Mouse (Mus musculus) kidney, adult 2 months (tissue): ENCODE results near the gene Catip.

ENCODE experiments used
- CTCF ChIP-seq: fragments of 200-500 bp; conservative IDR thresholded peaks from 2 replicates; pipeline ENCODE4 v1.5.1; 2011; ENCODE audit warnings: low read depth, mild to moderate bottlenecking, control low read depth, low read length, moderate library complexity, mixed read lengths; ENCODE audit not compliant: insufficient read depth, insufficient read length
- POLR2A ChIP-seq: fragments of 200-500 bp; IDR thresholded peaks from one replicate; pipeline ENCODE4 v1.6.1; 2011; ENCODE audit warnings: low read depth, low read length, control low read depth

- no peak for TF ChIP-seq POLR2A
- TF ChIP-seq CTCF = no peak
Measured at GRCm38 (mm10) chr1:74337241-74337771, 24.6 kb upstream of the Catip start.
